Mouse (Mus musculus) gastrocnemius, postnatal 4 days (tissue): ENCODE data around the gene Lrrc45. TPM values are rescaled to one million over a fixed set of nuclear protein-coding genes. Genes with fewer than 3 reads are reported as not detected.

Source experiments
- DNase-seq, 2 experiments: peaks; one replicate each; pipeline ENCODE4 v3.0.0; 2021 to 2022; ENCODE audit warnings: low spot score in 2 of 2, mixed read lengths in 2 of 2
- total RNA-seq, 2 experiments: library from RNA; stranded (reverse); gene quantifications; 2 replicates each; pipeline ENCODE4 v1.2.3; 2021

Gene Lrrc45
- total RNA-seq, 2 experiments from 2014 or later: 16.0 to 21.0 TPM

- no peak for DNase-seq
These were observed 9.8 kb upstream of the Lrrc45 start for GRCm38 (mm10) chr11:120703696-120704454.

GRCm38 (mm10) chr11:120704486-120705325 is 9.0 kb upstream of the Lrrc45 start:
- no peak for DNase-seq

GRCm38 (mm10) chr11:120706120-120706519 is 7.6 kb upstream of the Lrrc45 start:
- DNase-seq: no peak

GRCm38 (mm10) chr11:120707225-120707624 is 6.5 kb upstream of the Lrrc45 start:
- no peak for DNase-seq

GRCm38 (mm10) chr11:120707969-120708368 is 5.8 kb upstream of the Lrrc45 start:
- no peak for DNase-seq

- DNase-seq: no peak
These were observed 4.2 kb upstream of the Lrrc45 start for GRCm38 (mm10) chr11:120709551-120709950.

GRCm38 (mm10) chr11:120710672-120711071 is 3.1 kb upstream of the Lrrc45 start:
- DNase-seq: no peak

- no peak for DNase-seq
These were observed 1.6 kb upstream of the Lrrc45 start for GRCm38 (mm10) chr11:120711980-120712604.

- peak in 1 of 2 experiments; percentile 56 for DNase-seq
These were observed 755 bp upstream of the Lrrc45 start for GRCm38 (mm10) chr11:120712771-120713568.

- no peak for DNase-seq
These were observed 821 bp downstream of the Lrrc45 start for GRCm38 (mm10) chr11:120714546-120714945.

GRCm38 (mm10) chr11:120715131-120715530 is 1.4 kb downstream of the Lrrc45 start:
- DNase-seq: no peak

- no peak for DNase-seq
These were observed 5.5 kb downstream of the Lrrc45 start for GRCm38 (mm10) chr11:120719242-120719641.

- no peak for DNase-seq
These were observed 6.2 kb downstream of the Lrrc45 start for GRCm38 (mm10) chr11:120719841-120720376.

GRCm38 (mm10) chr11:120720450-120720849 is 6.7 kb downstream of the Lrrc45 start:
- peak; percentile 89 to 91 for DNase-seq

- DNase-seq: peak; percentile 64 to 77
These were observed 7.7 kb downstream of the Lrrc45 start, which contains the start of gene Rac3 for GRCm38 (mm10) chr11:120721124-120722066. TSS of gene Rac3 (plus strand) at chr11:120721470.

- no peak for DNase-seq
These were observed 8.4 kb downstream of the Lrrc45 start for GRCm38 (mm10) chr11:120722067-120722630.

GRCm38 (mm10) chr11:120722761-120723382 is 9.1 kb downstream of the Lrrc45 start:
- DNase-seq: no peak

- DNase-seq: no peak
These were observed 9.8 kb downstream of the Lrrc45 start for GRCm38 (mm10) chr11:120723509-120723908.
